Mouse (Mus musculus) sigmoid colon, adult 10 weeks (tissue): ENCODE measurements around the gene Yeats2. TPM values are rescaled to one million over a fixed set of nuclear protein-coding genes. Genes with fewer than 3 reads are reported as not detected.

Source experiments
- polyA plus RNA-seq: library from polyadenylated mRNA; stranded (reverse); fragments of 350-450 nt; fragmentation: Illumina TruSeq; extraction: RNeasy Lipid Tissue Mini Kit (QIAGEN cat#74804); gene quantifications from one replicate; pipeline ENCODE4 v1.2.3, GENCODE M21; 2014; ENCODE audit warnings: low read depth, low replicate concordance

The Yeats2 gene
- polyA plus RNA-seq: 27.4 TPM

GRCm38 (mm10) chr16:20140772-20141531, at the start of gene Yeats2:
TSS of gene Yeats2 (plus strand) at chr16:20141063.

GRCm38 (mm10) chr16:20097069-20097710, 43.7 kb upstream of the Yeats2 start, which contains the start of gene Klhl24:
TSS of gene Klhl24 (plus strand) at chr16:20097542.

GRCm38 (mm10) chr16:20240468-20241414, 99.9 kb downstream of the Yeats2 start, which contains the start of gene Map6d1:
TSS of gene Map6d1 (minus strand) at chr16:20241358.

Other genes with a start within 250 kb of the Yeats2 start
- 3.0 TPM for gene Klhl6, start 158.0 kb upstream of the Yeats2 start, polyA plus RNA-seq
- 81.2 TPM for gene Klhl24, start 43.5 kb upstream of the Yeats2 start, polyA plus RNA-seq
- not detected for gene Map6d1, start 100.3 kb downstream of the Yeats2 start, polyA plus RNA-seq
- 53.0 TPM for gene Parl, start 161.3 kb downstream of the Yeats2 start, polyA plus RNA-seq
- gene Cyp2ab1, start 184.3 kb downstream of the Yeats2 start, polyA plus RNA-seq: 0.60 TPM